Mouse (Mus musculus): Measurements from ENCODE around the gene Glo1.
"Not testable (repeated sequence)": the region's sequence is repeated elsewhere in the genome, so short reads cannot be mapped to it uniquely, and the experiment has no call there.

Gene Glo1

DNA sequence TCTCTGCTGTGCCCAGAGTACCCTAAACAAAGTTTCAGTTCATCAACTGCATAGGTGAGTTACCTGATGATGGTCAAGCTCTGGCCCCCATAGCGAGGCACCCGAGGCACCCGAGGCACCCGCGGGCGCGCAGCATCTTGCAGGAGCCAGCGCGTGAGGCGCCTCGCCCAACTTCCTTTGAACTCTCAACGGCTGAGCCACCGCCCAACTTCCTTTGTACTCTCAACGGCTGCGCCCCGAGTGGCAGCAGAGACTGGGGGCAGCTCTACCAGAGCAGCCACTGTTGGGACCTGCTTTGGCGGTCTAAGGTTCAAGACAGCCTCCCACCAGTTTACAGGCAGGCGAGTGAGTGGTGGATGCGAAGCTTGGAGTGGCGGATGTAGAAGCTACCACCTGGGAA lies at the start of gene Glo1:
TSS of gene Glo1 (minus strand) at position 153 of the 400 bp plus-strand sequence.
- DNase-seq (ENCODE audit: low spot score in 2 of 2): not testable (repeated sequence)

DNA sequence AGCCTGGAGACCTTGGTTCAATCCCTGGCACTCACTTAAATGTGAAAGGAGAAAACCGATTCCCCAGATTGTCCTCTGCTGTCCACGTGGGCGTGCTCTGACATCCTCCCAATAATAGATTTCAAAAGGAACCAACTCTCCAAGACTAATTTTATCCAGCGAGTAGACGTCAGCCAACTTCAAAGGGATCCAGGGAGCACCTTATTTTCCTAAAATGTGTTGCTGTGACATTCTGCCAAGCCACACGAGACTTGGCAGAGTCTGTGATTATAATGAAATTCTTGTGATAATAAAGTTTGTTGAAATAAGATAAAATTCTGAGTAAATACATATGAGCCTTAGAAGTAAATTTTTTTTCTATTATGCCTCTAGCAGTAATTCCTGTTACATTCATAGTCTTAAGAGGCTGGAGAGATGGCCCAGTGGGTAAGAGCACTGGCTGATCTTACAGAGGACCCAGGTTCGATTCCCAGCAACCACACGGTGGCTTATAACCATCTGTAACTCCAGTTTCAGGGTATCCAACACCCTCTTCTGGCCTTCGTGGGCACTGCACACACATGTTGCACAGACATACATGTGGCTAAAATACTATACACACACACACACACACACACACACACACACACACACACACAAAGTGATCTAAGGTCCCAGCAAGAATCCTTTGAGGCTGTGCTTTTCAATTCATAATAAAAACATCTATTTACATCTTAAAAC lies 48.5 kb upstream of the Glo1 start:
- no peak for DNase-seq (ENCODE audit: low spot score in 2 of 2)

DNA sequence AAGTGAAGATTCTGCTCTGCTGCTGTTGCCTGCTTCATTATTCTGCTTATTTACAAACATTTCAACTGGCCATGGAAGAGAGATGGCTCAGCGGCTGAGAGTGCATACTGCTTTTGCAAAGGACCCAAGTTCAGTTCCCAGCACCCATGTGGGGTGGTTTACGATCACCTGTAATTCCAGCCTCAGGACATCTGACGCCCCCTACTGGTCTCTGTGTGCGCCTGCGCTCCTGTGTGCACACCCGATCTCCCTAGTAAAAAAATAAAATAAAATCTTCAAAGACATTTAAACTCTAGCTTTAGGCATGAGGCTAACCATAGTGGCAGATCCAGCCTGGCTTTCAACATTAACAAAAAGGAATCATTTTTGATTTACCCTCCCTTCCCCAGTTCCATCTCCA lies 46.4 kb upstream of the Glo1 start:
- no peak for DNase-seq (ENCODE audit: low spot score in 2 of 2)

DNA sequence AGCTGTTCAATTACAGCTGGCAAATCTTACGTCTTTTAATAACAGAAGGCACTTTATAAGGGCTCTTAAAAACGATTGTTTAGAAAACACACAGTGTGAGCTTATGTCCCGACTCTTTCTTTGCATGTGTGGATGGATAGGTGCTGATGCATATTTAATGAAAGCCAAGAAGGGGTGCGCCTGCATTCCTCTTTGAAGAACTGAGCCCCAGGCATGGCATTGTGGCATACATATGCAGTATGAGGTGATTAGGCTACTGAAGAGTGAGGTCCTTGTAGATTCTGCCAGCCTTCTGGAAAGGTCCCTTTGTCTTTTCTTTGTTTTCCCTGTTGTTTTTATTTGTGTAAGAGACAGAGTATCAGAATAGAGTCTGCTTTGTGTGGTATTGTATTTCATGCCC lies 45.9 kb upstream of the Glo1 start:
- no peak for DNase-seq (ENCODE audit: low spot score in 2 of 2)

DNA sequence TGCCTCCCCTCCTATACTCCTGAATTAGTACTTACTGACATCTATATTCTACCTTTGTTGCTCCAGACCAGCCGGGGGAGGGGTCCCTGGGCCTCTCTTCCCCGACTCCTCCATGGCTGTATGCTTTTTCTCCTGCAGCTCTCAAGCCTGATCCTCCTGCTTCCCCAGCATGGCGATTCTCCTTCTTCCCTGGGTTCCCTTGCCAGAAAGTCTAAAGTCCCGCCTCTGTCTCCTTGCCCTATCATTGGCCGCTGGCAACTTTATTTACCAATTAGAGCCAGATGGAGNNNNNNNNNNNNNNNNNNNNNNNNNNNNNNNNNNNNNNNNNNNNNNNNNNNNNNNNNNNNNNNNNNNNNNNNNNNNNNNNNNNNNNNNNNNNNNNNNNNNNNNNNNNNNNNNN lies 38.2 kb upstream of the Glo1 start:
- no peak for DNase-seq (ENCODE audit: low spot score in 2 of 2)

DNA sequence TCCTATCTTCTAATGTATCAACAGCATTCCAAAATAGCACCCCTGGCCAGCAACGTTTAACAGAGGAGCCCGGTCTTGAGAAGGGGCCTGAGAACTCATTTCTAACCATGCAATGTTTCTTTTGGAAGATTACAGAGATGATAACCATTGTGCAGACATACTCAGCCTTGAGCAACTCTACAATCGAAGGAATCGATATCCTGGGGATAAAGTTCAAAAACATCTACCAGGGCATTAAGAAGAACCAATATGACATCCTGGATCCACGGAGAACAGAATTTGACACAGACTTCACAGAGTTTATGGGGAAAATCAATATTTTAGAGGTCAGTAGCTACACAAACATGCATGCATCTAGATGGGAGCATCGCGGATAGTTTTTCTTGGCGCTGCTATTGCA lies 36.5 kb upstream of the Glo1 start:
- no peak for DNase-seq (ENCODE audit: low spot score in 2 of 2)

DNA sequence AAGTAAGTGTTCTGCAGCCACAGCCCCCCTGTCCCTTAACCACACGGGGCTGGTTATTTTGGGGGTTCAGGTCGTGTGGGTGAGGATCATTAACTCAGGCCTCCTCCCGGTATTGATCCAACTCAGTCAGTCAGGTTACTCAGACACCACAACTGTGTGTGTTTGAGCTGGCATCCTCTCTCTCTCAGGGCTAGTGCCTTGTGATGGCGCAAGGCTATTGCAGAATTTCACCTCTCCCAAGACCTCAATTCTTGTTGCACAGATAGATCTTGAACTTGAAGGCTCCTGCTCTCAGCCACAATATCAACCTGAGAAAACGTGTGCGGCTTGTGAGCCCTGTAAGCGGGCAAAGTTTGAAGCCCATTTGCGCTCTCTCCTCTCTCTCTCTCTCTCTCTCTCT lies 35.5 kb upstream of the Glo1 start:
- DNase-seq (ENCODE audit: low spot score in 2 of 2): no peak

DNA sequence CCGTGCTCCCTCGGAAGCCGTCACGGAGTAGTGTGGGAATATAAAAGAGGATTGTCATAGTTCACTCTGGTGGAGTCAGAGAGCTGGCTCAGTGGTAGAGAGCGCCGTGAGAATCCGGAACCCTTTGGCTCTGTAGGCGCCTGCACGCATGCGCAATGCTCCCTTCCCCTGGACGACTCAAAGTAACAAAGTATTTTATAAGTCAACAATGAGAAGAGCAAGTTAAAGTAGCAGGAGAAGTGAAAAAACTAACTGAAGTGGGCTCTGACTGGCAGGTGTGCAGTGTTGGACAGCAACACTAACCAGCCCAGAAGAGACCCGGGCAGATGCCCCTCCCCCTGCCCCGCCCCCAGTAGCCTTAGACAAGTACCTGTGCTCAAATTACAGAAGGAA lies 31.5 kb upstream of the Glo1 start:
- DNase-seq (ENCODE audit: low spot score in 2 of 2): peak in 1 of 2 experiments; percentile 39

DNA sequence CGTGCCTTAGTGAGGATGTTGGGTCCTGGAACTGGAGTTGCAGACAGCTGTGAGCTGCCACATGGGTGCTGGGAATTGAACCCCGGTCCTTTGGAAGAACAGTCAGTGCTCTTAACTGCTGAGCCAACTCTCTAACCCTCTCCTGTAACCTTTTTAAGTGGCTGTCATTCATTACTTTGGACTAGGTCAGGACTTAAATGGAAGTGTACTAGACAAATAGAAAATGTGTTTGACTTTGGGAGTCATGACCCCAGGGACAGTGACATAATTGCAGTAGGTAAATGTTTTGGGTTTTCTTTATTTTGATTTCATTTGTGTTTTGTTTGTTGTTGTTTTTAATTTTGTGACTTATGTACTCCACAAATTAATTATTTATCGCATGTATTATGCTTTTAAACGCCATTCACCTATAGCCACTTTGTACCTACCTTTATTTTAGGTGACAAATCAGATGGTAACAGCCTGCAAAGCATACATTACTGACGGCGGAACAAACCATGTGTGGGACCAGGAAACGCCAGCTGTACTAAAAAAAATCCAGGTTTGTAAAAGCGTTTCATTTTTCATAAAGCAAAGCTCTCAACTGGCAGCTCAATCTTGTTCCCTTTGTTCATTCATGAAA lies 31.0 kb upstream of the Glo1 start:
- DNase-seq (ENCODE audit: low spot score in 2 of 2): no peak

DNA sequence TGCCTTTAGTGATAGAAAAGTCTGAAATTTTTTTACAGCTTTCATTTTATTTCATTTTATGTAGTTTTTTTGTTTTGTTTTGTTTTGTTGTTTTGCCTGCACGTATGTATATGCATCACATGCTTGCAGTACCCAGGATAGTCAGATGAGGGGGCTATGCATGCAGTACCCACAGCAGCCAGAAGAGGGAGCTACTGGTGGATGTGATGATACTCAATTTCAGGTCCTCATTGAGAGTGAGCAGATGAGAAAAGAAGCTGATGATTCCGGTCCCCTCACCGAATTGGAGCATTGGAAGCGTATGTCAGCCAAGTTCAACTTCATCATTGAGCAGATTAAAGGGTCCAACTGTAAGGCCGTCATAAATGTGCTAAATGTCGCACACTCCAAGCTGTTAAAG lies 26.3 kb upstream of the Glo1 start:
- no peak for DNase-seq (ENCODE audit: low spot score in 2 of 2)

DNA sequence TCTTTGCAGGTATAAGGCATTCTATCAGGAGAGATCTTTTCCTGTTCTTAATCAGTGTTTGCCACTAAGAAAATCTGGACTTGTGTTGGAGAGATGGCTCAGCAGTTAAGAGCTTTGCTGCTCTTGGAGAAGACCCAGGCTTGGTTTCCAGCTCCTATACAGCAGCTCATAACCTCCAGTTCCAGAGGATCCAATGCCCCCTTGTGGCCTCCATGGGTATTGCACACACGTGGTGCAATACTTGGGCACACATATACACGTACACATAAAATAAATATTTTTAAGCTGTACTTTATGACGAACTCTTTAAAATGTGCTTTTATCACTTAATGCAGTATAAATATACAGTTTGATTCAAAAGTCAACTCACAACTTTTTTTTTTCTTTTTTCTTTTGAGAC lies 22.1 kb upstream of the Glo1 start:
- DNase-seq (ENCODE audit: low spot score in 2 of 2): no peak

DNA sequence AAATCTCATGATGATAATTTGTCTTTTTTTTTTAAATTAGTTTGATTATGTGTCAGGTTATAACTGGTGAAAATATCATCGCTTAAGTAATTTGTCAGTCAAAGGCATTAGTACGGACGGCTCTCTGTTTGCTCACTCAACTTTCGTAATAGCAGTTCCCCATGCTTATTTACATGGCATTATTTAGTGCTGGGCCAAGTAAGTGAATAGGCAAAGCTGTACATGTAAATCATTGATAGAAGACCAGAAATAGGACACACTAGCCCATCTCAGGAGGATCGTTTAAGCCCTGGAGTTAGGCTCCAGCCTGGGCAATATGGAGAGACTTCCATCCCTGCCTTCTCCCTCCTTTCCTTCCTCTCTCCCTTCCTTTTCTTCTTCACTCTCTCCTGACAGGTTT lies 14.2 kb upstream of the Glo1 start:
- DNase-seq (ENCODE audit: low spot score in 2 of 2): no peak

DNA sequence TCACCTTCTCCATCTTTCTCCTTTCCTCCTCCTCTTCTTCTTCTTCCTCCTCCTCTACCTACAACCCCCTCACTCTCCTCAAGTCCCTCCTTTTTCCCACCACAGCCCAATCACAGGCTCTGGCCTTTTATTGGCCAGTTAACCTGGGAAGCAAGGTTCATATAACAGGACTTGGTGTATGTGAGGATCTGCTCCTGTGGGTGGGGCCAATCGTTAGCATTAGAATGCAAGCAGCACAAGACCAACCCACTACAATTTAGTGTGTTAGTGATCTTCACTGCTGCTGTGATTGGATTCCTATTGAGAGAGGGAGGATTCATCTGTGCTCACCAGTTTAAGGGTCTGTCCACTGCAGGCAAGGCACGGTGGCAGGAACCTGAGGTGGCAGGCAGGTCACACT lies 12.3 kb upstream of the Glo1 start:
- no peak for DNase-seq (ENCODE audit: low spot score in 2 of 2)

DNA sequence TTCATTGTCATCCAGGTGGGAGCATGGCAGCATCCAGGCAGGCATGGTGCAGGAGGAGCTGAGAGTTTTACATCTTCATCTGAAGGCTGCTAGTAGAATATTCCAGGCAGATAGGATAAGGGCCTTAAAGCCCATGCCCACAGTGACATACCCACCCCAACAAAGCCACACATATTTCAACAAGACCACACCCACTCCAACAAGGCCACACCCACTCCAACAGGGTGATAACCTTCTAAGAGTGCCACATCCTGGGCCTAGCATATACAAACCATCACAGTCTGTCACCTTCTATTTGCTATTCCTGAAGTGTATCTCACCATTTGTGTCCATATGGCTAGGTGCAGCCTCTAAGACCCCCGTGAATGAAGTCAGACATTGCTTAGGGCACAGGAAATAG lies 11.0 kb upstream of the Glo1 start:
- DNase-seq (ENCODE audit: low spot score in 2 of 2): no peak

DNA sequence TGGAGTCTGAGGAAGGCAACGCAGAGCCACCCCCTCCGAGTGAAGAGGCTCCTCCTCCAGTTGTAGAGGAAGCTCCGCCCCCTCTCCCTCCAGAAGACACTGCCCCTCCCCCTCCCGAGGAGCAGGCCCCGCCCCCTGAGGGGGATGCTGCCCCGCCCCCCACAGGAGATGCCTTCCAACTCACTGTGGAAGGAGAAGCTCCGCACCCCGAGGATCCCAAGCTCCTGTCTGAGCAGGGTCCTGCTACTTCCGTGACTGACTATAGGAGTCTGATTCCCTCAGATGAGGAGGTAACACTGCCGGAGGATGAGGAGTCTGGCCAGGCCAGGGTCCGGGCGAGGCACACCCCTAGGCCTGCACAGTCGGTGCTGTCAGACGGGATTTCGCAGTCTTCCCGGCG lies 8.7 kb upstream of the Glo1 start:
- no peak for DNase-seq (ENCODE audit: low spot score in 2 of 2)

DNA sequence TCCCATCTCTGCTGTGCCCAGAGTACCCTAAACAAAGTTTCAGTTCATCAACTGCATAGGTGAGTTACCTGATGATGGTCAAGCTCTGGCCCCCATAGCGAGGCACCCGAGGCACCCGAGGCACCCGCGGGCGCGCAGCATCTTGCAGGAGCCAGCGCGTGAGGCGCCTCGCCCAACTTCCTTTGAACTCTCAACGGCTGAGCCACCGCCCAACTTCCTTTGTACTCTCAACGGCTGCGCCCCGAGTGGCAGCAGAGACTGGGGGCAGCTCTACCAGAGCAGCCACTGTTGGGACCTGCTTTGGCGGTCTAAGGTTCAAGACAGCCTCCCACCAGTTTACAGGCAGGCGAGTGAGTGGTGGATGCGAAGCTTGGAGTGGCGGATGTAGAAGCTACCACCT lies 2.5 kb downstream of the Glo1 start, which contains the start of gene Dnah8:
TSS of gene Dnah8 (plus strand) at position 223 of the 400 bp plus-strand sequence.
- not testable (repeated sequence) for DNase-seq (ENCODE audit: low spot score in 2 of 2)

DNA sequence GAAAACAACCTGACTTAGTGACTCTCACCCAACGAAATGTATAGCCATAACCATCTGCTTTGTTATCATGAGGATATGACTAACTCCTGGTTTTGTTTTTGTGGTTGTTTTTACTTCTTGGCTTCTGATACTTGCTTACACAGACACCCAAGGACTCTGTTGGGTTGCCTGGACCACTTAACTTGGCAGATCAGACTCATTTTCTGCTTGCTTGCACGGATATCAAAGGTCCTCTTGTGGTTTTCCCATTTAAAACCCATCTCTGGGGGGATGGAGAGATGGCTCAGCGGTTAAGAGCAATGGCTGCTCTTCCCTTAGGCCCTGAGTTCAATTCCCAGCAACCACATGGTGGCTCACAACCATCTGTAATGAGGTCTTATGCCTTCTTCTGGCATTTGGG lies 3.5 kb downstream of the Glo1 start:
- no peak for DNase-seq (ENCODE audit: low spot score in 2 of 2)

DNA sequence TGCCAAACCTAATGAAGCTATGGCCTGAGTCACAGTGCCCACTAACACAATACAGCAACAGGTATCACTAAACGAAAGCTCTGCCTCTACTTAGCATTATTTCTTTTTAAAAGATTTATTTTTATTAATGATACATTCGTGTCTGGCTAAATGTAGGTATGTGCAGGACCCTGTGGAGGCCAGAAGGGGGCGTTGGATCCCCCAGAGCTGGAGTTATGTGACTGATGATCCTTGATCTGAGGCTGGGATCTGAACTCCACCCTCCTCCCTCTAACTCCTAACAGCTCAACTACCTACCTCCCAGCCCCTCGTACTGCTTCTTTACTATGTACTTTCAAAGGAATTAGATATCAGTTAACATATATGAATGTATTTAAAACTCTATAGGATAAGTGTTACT lies 5.2 kb downstream of the Glo1 start:
- no peak for DNase-seq (ENCODE audit: low spot score in 2 of 2)

DNA sequence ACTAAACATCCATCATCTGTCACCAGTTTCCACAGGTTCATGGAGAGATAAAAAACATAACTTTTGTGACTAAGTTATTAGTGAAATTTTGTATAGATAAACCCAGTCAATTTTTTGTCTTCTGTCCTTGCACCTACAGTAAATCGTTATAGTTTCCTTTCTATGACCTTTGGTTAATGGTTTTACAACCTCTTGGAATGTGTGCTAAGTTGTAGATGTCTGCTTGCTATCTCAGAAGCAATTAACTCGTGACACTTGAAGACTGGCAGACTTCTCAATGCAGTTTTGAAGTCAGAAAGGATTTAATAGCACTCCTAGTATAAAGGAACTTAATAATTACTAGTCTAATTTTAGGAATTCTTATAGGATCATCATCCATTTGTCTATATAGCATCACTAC lies 6.1 kb downstream of the Glo1 start:
- no peak for DNase-seq (ENCODE audit: low spot score in 2 of 2)

DNA sequence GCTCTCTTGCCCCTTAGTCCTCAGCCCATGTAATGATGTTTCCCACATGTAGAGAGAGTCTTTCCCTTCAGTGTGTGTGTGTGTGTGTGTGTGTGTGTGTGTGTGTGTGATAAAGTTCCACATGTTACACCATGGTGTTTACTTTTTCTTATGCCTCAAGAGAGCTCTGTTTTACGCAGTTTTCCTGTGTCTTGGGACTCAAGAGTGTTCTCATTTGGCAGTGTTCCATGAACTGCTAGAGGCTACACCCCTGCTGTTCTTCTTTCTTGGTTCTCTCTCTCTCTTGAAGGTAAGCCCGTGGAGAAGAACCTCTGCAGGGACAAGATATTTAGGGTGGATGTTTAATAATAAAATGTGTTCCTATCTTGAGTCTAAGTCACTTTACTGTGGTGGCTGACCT lies 7.5 kb downstream of the Glo1 start:
- DNase-seq (ENCODE audit: low spot score in 2 of 2): no peak

DNA sequence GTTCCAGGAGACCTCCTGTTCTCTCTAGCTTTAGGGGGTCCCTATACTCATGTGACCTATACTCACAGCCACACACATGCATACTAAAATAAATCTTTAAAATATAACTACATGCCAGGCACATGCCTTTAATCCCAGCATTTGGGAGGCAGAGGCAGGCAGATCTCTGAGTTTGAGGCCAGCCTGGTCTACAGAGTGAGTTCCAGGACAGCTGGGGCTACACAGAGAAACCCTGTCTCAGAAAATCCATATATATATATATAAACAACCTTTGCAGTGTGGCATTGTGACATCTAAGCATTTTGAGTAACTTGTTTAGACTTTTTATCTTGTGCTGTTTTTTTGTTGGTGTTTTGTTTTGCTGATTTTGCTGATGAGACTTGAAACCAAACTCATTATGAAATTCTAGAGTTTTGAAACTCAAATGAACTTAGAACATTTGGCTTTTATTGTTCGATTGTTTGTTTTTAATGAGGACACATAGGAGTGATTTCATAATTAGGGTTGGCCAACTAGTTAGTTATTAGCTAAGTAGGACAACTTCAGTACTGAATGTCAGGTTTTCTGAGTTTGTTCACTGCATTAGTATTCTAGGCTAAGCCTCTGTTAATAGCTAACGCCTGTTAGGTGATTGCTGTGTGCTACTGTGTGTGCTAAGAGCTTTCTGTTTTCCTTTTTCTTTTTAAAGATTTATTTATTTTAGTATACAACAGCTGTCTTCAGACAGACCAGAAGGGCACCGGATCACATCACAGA lies 8.4 kb downstream of the Glo1 start:
- DNase-seq (ENCODE audit: low spot score in 2 of 2): no peak

DNA sequence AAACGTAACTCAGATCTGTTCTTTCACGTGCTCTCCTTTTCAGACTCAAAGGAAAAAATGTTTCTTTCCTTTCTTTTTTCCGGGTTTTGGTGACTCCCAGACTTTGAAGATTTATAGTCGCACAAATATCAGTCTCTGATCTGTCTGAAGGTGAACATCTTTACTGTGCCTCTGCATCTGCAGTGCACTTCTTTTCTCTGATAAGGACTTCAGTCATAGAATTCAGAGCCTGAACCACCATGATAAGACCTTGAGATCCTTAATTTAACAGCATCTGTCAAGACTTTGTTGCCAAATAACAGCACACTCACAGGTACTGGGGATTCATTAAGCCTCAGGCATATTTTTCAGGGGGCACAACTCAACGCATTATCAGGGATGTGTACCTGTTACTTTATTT lies 10.5 kb downstream of the Glo1 start:
- DNase-seq (ENCODE audit: low spot score in 2 of 2): no peak

DNA sequence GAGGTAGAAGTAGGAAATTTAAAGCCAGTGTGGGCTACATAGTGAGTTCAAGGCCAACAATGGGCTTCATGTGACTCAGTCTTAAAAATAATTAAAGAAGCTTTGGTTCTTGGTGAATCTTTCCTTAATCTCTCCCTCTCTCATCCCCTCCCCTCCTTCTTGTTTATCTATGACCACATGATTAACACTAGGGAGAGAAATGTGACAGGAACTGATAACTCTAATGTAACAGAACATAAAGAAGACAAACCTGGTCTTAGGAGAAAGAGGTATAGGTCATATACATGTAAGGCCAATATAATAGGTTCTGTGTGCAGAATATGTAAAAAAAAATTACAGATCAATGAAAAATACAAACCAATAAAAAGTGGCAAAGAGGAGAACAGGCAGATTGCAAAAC lies 13.3 kb downstream of the Glo1 start:
- no peak for DNase-seq (ENCODE audit: low spot score in 2 of 2)

Measured in heart, adult 9 months (tissue).